Mouse (Mus musculus): ENCODE data around the gene Defb25. TPM values are rescaled to one million over a fixed set of nuclear protein-coding genes. Genes with fewer than 3 reads are reported as not detected.
"Not testable (repeated sequence)": the region's sequence is repeated elsewhere in the genome, so short reads cannot be mapped to it uniquely, and the experiment has no call there.

Defb25 gene
- 1.9 and 2.0 TPM in 2 replicates for polyA plus RNA-seq (2011; ENCODE audit: insufficient read length, low read depth, missing spikeins)

GRCm38 (mm10) chr2:152622953-152623352, at the start of gene Defb25:
Defb25 (minus strand) TSS chr2:152623053.
- TF ChIP-seq POLR2A (IDR thresholded peaks at IDR 0.05; ENCODE audit: low read depth, low read length) = no peak
- TF ChIP-seq CTCF (IDR thresholded peaks at IDR 0.05; ENCODE audit: borderline replicate concordance, insufficient read depth, low read length) = no peak
- no peak within 1 kb of the TSS for H3K4me3 ChIP-seq (ENCODE audit: insufficient read depth, low read length)
- H3K27ac ChIP-seq (ENCODE audit: insufficient read depth, low read length) = no peak within 1 kb of the TSS
- H3K4me1 ChIP-seq (ENCODE audit: control insufficient read depth, insufficient read depth, low read length) = no peaks in the 10 kb centered on the region

DNA sequence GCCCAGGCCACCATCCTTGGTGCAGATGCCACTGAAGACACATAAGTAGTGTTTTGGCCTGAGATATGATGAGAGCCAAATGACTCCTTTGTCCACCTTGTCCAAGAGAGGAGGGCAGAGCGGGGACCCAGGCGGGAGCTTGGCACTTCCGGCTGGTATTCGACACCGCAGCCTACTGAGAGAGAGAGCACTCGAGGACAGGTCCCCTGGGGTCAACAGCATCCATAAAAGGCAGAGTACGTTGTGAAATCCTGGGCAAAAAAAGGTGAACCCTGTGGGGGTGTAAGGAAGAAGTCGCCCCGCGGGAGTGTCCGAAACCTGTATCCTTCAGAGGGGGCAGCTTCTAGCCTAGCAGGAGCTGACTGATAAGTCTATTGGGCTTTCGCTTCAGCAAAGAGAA, 49.3 kb upstream of the Defb25 start:
- peaks cover 26% of the 10 kb centered on the region for H3K4me1 ChIP-seq (ENCODE audit: control insufficient read depth, insufficient read depth, low read length)
- H3K4me3 ChIP-seq (ENCODE audit: insufficient read depth, low read length) = peak overlapping the region; percentile 14
- H3K27ac ChIP-seq (ENCODE audit: insufficient read depth, low read length) = no peak overlapping the region
- no peak for TF ChIP-seq POLR2A (IDR thresholded peaks at IDR 0.05; ENCODE audit: low read depth, low read length)
- no peak for TF ChIP-seq CTCF (IDR thresholded peaks at IDR 0.05; ENCODE audit: borderline replicate concordance, insufficient read depth, low read length)

DNA sequence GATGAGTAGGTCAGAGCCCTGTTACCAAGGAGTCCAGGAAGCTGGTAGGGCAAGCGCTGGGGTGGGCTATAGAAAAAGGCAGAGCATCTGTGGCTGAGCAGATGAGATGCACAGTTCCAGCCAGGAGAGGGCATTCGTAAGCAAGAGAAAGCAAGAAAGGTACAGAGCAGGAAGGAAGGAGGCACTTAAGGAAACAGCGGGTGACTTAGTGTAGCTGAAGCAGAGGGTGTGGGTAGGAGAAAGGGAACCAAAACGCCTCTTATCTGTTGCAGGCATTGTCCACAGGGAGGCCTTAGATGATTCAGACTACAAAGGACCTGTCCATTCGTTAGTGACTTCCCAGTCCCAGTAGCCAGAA, 48.8 kb upstream of the Defb25 start:
- Histone ChIP-seq H3K27ac (ENCODE audit: insufficient read depth, low read length) (no peak overlapping the region; the same call in 1 of the 2 replicates), H3K4me1 (ENCODE audit: control insufficient read depth, insufficient read depth, low read length) (peaks cover 26% of the 10 kb centered on the region), H3K4me3 (ENCODE audit: insufficient read depth, low read length) (peak overlapping the region; percentile 97)
- peak; percentile 54; the same call in 1 of the 2 replicates for TF ChIP-seq CTCF (IDR thresholded peaks at IDR 0.05; ENCODE audit: borderline replicate concordance, insufficient read depth, low read length)
- TF ChIP-seq POLR2A (IDR thresholded peaks at IDR 0.05; ENCODE audit: low read depth, low read length) = no peak

GRCm38 (mm10) chr2:152670983-152671641, 48.3 kb upstream of the Defb25 start:
- TF ChIP-seq POLR2A (IDR thresholded peaks at IDR 0.05; ENCODE audit: low read depth, low read length) (no peak), CTCF (IDR thresholded peaks at IDR 0.05; ENCODE audit: borderline replicate concordance, insufficient read depth, low read length) (no peak)
- Histone ChIP-seq H3K4me1 (ENCODE audit: control insufficient read depth, insufficient read depth, low read length) (peaks cover 25% of the 10 kb centered on the region), H3K4me3 (ENCODE audit: insufficient read depth, low read length) (peak overlapping the region; percentile 97), H3K27ac (ENCODE audit: insufficient read depth, low read length) (peak overlapping the region; percentile 60)

- Histone ChIP-seq H3K27ac (ENCODE audit: insufficient read depth, low read length) (peak overlapping the region; percentile 60), H3K4me1 (ENCODE audit: control insufficient read depth, insufficient read depth, low read length) (peaks cover 16% of the 10 kb centered on the region; the same call in 1 of the 2 replicates), H3K4me3 (ENCODE audit: insufficient read depth, low read length) (peak overlapping the region; percentile 97)
- TF ChIP-seq CTCF (IDR thresholded peaks at IDR 0.05; ENCODE audit: borderline replicate concordance, insufficient read depth, low read length) (no peak), POLR2A (IDR thresholded peaks at IDR 0.05; ENCODE audit: low read depth, low read length) (peak; percentile 39; the same call in 1 of the 2 replicates)
Measured at GRCm38 (mm10) chr2:152669639-152670484, 47.0 kb upstream of the Defb25 start.

DNA sequence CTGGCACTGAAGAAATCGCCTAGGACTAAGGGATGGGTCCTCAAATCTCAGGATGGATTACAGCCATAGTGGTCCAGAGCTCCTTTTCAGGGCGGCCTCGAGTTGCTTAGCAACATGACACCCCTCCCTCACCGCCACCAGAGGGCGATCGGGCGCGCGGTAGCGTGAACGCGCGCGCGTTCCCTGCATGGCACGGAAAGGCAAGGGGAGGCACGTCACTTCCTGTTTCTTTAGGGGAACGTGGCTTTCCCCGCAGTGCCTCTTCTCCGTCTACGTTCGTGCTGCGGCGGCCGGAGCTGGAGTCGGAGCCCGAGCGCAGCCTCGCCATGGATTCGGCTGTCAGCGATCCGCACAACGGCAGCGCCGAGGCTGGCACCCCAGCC, 46.4 kb upstream of the Defb25 start, which contains the start of gene H13:
Gene H13, plus strand, starts transcription at position 206 of the 383 bp plus-strand sequence.
- H3K4me1 ChIP-seq (ENCODE audit: control insufficient read depth, insufficient read depth, low read length) = peaks cover 16% of the 10 kb centered on the region; the same call in 1 of the 2 replicates
- TF ChIP-seq POLR2A (IDR thresholded peaks at IDR 0.05; ENCODE audit: low read depth, low read length) = peak; percentile 99
- TF ChIP-seq CTCF (IDR thresholded peaks at IDR 0.05; ENCODE audit: borderline replicate concordance, insufficient read depth, low read length) = peak; percentile 99
- H3K27ac ChIP-seq (ENCODE audit: insufficient read depth, low read length) = peak within 1 kb of the TSS; percentile 60
- H3K4me3 ChIP-seq (ENCODE audit: insufficient read depth, low read length) = peak within 1 kb of the TSS; percentile 97

GRCm38 (mm10) chr2:152666191-152666590, 43.3 kb upstream of the Defb25 start:
- not testable (repeated sequence) for H3K4me1 ChIP-seq (ENCODE audit: control insufficient read depth, insufficient read depth, low read length); H3K4me3 ChIP-seq (ENCODE audit: insufficient read depth, low read length); H3K27ac ChIP-seq (ENCODE audit: insufficient read depth, low read length)

DNA sequence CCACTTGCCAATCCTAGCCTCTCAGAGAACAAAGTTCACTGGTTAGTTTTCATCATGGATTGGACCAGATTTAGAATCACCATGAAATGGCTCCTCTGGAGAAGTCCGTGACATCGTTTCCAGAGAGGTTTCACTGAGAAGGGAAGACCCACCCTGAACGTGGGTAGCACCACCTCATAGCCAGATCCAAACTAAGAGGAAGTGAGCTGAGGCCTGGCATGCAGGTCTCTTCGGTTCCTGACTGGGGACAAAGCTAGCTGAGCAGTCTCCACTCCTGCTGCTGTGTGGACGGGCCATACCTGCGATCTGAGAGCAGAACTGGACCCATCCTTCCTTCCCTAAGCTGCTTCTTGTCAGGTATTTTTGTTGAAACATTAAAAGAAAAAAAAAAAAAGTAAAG, 38.3 kb upstream of the Defb25 start:
- Histone ChIP-seq H3K4me3 (ENCODE audit: insufficient read depth, low read length) (no peak overlapping the region), H3K27ac (ENCODE audit: insufficient read depth, low read length) (no peak overlapping the region), H3K4me1 (ENCODE audit: control insufficient read depth, insufficient read depth, low read length) (no peaks in the 10 kb centered on the region)
- TF ChIP-seq POLR2A (IDR thresholded peaks at IDR 0.05; ENCODE audit: low read depth, low read length) (no peak), CTCF (IDR thresholded peaks at IDR 0.05; ENCODE audit: borderline replicate concordance, insufficient read depth, low read length) (no peak)

DNA sequence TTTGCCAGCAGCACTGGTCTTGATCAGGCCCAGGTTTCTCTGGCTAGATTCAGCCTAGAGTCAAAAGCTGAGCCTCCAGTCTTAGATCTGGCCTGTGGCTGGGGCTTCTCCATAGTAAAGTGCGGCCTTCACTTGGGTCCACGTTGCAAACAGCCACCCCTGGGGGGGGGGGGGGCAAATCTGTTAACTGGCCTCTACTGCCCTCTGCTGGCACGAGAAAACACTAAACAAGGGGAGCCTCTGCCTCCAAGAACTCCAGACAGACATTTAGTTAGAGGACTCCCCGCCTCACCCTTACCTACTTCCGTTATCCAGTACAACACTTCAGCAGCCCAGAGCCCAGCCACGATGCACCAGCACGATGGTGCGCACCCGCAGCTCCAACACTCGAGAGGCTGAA, 34.5 kb upstream of the Defb25 start:
- Histone ChIP-seq H3K4me1 (ENCODE audit: control insufficient read depth, insufficient read depth, low read length) (no peaks in the 10 kb centered on the region), H3K4me3 (ENCODE audit: insufficient read depth, low read length) (no peak overlapping the region), H3K27ac (ENCODE audit: insufficient read depth, low read length) (no peak overlapping the region)
- TF ChIP-seq CTCF (IDR thresholded peaks at IDR 0.05; ENCODE audit: borderline replicate concordance, insufficient read depth, low read length) (no peak), POLR2A (IDR thresholded peaks at IDR 0.05; ENCODE audit: low read depth, low read length) (no peak)

All from embryonic fibroblast, embryonic 13.5 days (primary cell).